Mouse (Mus musculus): Measurements from ENCODE around the gene Klb.
"Not testable (repeated sequence)": the region's sequence is repeated elsewhere in the genome, so short reads cannot be mapped to it uniquely, and the experiment has no call there.

Klb gene

DNA sequence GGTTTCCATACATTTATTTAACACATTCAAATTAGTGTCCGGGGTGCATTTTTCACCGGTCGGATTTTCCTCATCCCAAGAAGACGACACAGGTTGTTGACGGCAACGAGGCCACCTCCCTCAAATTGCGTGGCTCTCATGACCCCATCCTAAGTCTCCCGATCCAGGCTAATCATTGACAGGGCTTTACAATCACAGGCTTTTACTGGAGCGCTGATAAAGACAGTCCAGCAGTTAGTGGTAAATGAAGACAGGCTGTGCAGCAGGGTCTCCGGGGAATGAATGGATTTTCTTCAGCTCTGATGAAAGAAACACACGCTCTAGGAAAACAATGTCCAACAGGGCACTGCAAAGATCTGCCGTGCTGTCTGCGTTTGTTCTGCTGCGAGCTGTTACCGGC is at the start of gene Klb:
Klb (plus strand) TSS at position 147 of the 400 bp plus-strand sequence.
- DNase-seq (ENCODE audit: low spot score): no peak

DNA sequence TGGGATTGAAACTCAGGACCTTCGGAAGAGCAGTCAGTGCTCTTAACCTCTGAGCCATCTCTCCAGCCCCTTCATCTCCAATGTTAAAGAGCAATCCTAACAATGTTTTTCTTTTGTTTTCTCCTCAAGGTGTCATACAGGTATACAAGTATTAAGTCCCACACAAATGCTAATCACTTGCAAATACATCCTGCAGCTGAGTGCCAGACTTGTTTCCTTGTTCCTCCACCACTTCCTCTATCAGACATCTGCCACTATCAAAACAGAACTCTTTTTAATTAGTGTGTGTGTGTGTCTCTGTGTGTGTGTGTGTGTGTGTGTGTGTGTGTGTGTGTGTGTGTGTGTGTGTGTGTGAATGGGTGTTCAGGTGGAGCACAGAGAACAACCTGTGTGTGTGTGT is 48.5 kb upstream of the Klb start:
- DNase-seq (ENCODE audit: low spot score): not testable (repeated sequence)

DNA sequence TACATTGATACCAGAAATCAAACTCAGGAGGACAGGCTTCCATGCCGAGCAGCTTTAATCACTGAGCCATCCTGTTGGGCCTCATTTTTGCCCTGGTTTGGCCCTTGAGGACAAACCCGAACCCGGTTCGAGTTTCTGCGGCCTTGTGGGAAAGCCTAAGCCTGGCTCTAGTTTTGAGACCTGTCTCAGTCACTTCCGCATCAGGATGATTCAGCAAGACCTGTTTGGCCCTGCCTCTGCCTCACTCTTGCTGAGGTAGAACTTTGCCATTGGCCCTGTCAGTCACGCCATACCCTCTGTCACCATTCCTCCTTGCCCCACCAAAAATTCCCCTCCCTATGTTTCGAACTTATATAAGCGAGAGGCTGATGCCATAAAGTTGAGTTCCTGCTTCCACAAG is 48.0 kb upstream of the Klb start:
- DNase-seq (ENCODE audit: low spot score): no peak

DNA sequence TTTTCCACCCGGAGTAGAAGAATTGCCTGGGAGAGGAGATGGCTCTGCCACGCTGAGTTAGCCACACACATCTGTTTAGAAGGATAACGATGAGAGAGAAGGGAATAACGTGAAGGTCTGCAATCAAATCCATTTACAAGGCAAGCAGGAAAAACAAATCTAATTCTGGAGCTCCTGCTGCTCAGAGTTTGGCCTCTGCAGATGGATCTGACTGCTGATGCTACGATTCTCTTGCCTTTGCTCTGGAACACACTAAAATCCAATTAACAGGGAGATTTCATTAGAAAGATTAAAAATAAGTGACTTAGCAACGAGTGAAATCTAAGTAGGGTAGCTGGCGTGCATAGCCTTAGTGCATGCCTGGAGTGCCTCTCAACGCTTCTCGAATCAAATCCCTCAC is 42.6 kb upstream of the Klb start:
- DNase-seq (ENCODE audit: low spot score): no peak

DNA sequence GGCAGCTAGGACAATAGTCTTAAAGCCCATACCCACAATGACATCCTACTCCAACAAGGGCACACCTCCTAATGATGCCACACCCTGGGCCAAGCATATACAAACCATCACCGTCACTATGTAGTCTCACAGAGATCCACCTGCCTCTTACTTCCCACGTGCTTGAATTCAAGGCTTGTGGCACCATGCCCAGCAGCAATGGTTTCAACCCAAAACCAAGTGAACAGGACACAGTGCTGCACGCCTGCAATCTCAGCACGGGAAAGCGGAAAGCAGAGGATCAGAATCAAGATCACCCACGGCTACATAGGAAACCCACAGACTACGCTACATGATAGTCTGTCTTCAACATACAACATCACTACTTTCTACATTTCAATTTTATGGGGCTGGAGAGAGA is 39.9 kb upstream of the Klb start:
- no peak for DNase-seq (ENCODE audit: low spot score)

DNA sequence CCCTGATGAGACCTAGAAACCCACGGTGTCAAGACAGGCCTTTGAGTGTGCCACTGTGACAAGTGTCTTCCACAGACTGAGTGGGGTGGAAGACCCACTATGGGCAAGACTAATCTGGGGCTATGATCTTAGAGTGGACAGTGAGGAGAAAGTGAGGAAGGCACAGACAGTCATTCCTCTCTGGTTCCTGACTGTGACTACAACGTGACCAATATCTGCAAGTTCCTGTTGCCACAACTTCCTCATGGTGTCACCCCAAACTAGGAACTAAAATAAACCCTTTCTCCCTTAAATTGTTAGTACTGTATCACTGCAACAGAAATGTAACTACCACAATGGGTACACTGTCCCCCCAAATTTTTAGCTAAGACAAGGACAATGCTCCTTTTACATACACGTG is 39.2 kb upstream of the Klb start:
- no peak for DNase-seq (ENCODE audit: low spot score)

DNA sequence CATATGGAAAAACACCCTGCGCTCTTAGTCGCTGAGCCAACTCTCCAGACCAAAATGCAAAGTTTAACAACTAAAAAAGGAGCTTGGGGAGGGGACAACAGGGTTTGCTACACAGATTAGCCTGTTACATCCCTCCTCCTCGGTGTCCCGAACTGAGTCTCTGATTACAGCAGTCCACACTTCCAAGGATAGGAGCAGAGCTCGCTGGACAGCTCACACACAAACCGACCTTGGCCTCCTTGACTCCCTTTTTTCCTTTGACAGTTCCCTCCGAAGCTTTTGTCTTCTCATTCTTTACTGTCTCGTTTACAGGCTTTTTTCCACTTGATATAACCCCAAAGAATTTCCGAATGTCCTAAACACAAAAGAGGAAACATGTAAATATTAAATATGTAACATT is 28.9 kb upstream of the Klb start:
- DNase-seq (ENCODE audit: low spot score): no peak

DNA sequence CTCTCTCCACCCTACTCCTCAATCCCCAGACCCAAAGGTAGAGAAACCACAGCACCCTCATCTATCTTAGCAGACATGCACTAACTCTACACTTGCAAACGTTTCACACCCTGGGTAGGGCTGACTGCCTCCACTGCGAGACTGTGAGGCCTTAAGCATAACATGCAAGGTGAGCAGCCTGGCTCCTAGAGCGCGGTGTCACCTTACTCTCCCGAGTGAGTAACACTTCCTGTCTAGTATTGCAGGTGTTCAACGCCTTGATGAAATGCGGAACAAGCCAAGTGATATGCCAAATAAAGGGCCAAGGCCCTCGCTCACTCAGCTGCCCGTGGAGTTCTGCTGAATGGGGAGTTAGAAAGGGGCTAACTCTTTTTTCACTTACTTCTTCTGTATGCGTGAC is 25.9 kb upstream of the Klb start:
- peak; percentile 42 for DNase-seq (ENCODE audit: low spot score)

DNA sequence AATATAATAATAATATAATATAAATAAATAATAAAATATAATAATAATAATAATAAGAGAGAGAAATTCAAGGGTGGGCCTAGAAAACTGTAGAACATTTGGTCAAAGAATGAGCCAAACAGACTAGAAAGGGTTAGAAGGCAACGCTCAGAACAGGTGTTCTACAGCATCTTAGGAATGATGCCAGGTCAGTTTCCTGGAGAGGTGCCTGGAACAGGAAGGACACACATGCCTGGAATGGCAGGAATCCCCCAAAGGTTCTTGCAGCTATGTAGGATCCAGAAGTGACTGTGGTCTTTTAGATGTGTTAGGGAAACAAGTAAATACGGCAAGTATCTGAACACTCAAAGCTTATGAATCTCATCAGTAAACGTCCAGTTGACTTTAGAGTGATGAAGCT is 23.8 kb upstream of the Klb start:
- DNase-seq (ENCODE audit: low spot score): no peak

DNA sequence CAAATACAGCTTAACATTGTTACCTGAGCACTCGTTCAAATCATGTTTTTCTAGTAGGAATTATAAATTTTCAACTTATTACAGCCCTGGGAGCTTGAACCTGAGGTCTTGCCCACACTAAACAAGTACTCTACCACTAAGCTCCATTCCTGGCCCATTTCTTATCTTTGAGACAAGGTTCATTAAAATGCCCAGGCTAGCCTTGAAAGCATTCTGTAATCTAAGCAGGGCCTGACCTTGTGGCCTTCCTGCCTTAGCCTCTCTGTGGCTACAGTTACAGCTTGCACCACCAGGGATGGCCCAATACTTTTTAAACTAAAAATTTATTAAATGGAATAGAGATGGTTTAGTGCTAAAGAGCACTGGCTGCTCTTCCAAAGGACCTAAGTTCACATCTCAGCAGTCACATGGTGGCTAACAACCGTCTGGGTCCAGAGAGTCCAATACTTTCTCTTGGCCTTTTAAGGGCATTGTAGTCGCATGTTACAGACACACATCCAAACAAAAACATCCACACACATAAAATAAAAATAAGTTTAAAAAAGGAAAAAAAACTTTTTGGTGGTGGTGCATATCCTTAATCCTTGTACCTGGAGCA is 23.3 kb upstream of the Klb start:
- DNase-seq (ENCODE audit: low spot score): no peak

DNA sequence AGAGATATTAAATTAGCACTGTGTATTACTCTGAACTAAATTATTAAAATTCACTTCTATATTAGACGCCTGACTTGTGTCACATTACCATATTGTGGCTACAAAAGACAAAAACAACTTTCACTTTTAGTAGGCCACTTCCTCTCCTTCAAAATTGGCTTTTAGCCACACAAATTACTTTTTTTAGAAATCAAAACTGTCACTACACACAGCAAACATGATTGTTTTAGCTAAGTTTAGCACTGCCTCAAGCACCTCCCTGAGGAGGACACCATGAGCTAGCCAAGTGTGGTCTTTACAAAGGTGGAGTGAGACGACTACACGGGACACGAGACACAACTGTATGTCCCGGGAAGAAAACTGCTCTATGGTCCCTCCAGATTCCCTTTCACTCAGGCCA is 21.9 kb upstream of the Klb start:
- peak; percentile 45 for DNase-seq (ENCODE audit: low spot score)

DNA sequence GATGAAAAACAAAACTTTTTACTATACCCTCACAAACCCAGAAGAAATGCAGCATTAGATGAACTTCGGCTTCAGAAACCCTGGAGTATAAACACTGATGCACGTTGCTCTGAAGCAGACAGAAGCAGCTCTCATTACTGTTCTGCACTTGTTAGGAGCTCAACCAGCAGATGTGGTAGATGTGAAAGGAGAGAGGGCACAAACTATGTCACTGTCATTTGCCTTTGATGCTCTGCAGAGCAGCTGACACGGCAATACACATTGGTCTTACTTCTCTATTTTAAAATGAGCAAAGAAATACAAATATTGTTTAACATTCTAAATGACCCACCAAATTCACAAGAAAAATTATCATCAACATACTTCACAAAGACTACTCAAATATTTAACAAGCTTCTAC is 18.1 kb upstream of the Klb start:
- no peak for DNase-seq (ENCODE audit: low spot score)

DNA sequence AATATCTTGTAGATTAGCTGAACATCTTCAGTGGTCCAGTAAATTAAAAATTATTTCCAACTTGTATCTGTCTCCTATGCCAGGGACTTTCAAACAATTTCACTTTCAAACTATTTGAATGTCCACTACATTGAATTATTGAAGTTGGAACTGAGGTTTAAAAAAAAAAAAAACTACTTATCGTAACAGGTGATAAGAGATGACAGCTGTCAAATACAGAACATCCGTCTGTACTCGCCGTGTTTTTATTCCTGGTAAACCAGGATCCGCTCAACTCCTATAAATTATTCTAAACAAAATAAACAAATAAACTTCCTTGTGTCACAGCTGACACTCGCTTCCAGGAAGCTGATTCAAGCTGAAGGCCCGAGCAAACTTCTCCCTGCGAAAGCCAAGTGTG is 13.3 kb upstream of the Klb start:
- DNase-seq (ENCODE audit: low spot score): no peak

DNA sequence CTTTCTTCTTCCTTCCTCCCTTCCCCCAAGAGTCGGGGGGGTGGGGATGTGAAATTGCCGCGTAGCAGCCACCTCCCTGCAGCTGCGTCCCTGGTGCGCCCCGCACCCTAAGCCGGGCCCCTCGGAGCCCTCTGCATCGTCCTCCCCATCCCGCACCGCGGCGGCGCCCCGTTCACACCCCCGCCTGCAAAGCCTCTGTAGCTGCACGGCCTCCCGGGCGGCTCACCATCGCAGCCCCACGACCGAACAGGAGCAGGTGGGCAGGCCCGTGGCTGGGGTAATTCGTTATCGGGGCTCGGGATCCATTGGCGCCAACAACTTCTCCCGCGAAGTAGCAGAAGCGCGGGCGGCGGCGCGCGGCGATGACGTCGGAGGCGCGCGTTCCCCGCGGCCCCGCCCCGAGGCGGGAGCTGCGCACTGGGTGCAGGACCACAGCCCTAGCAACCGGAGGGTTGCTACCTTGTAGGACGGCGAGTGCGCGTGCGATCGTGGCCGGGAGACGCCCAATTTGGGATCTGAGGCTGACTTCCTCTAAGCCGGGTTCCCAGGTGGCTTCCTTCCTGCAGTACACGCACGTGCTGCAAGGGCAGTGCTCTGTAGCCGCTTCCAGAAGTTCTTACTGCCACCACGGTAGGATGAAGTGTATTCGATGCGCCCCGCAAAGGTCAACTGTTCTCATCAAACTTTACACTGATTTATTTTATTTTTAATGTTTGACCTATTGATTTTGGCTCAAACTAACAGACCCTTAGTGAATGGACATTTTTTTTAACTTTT is 12.6 kb upstream of the Klb start, which contains the start of gene Rfc1:
Rfc1 (minus strand) TSS at position 373 of the 777 bp plus-strand sequence.
- peak; percentile 89 for DNase-seq (ENCODE audit: low spot score)

DNA sequence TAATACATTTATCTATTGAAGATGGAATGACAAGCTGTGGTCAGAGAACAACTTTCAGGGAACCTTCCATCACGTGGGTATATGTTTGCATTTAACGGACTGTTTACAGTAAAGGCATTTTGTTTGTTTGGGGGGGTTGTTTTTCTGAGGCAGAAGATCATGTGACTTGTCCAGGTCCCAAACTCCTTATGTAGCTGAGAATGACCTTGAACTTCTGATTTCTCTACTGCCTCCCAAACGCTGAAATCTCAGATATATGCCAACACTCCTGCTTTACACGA is 12.1 kb upstream of the Klb start:
- DNase-seq (ENCODE audit: low spot score): no peak

DNA sequence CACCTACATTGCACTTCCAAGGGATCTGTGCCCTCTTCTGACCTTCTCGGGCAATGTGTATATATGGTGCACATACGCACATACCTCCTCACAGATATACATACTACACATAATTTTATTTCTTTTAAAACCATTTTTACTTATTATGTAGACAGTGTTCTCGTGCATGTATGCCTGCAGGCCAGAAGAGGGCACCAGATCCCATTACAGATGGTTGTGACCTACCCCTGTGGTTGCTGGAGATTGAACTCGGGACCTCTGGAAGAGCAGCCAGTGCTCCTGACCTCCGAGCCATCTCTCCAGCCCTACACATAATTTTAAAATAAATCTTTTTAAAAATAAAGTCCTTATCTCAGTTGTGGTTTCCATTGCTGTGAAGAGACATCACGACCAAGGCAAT is 9.7 kb upstream of the Klb start:
- peak; percentile 9 for DNase-seq (ENCODE audit: low spot score)

DNA sequence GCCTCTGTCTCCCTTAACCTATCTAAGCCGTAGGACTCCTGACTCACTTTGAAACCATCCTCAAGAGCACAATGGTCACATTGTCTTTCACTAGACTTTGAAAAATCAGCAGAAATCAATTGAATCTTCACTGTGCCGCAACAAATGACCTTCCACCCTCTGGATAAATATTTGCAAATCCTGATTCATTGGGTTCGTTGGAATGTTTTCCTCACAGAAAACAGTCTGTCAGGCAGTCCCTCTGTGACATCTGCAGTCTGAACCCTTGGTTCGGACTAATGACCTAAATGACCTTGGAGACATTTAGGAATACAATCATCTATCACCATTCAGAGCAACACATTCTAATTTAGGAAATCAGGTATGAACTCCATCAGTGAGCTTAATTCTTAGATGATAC is 7.9 kb upstream of the Klb start:
- no peak for DNase-seq (ENCODE audit: low spot score)

DNA sequence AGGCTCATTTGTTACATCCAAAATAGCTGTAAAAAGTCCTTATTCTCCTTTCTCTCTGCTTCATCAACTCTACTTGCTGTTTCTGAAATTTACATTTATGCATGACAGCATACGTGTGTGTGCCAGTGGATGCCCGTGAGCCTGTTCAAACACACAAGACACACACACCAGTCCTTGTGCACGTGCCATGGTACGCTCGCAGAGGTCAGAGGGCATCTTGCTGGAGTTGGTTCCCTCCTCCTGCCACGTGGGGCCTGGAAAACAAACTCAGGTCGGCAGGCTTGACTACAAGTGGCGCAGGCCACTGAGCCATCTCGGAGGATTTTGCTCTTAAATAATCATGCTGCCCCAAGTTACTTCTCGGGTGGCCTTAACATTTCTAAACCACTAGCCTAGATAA is 2.4 kb downstream of the Klb start:
- no peak for DNase-seq (ENCODE audit: low spot score)

DNA sequence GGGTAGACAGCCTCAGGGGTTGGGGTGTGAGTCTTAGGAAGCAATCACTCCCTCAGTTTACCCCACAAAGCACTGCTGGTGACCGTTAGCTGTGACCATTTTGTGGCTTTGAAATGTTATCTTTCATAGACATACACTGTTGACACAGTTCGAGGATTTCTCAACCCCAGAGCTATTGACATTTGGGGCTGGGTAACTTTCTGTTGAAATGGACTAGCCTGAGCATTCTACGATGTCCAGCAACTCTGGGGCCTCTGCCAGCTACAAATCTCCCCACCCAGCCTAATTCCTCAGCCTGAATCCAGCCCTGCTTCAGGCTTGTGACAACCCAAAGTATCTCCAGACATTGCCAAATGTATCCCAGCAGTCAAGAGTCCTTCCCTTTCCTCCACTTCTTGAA is 6.0 kb downstream of the Klb start:
- no peak for DNase-seq (ENCODE audit: low spot score)

DNA sequence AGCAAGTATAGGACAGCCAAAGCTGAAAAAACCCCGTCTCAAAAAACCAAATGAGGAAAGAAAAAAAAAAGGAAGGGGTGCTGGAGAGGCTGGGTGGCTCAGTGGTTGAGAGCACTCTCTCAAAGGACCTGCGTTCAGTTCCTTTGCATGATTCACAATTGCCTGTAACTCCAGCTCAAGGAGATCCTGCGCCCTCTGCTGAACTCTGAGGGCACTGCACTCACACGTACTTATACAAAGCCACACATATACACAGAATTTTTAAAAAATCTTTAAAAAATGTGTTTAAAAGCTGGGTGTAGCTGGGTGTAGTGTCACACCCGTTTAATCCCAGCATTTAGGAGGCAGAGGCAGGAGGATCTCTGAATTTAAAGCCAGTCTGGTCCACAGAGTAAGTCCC is 6.9 kb downstream of the Klb start:
- DNase-seq (ENCODE audit: low spot score): peak; percentile 4

DNA sequence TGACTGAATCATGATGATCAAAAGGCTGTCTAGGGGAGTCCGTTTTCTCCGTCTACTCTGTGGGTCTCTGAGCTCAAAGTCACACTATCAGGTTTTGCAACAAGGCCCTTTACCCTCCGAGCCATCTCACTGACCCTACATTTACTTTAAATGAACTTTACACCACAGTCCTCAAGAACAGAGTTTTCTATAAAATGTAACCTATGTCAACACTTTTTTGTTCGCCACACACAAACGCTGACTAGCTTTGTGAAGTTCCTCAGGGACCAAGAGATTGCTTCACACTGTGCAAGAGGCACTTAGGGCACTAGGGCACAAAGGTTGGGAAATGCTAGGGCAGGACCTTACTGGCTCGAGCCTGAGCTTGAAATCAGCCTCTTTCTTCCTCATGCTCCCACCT is 8.7 kb downstream of the Klb start:
- DNase-seq (ENCODE audit: low spot score): no peak

DNA sequence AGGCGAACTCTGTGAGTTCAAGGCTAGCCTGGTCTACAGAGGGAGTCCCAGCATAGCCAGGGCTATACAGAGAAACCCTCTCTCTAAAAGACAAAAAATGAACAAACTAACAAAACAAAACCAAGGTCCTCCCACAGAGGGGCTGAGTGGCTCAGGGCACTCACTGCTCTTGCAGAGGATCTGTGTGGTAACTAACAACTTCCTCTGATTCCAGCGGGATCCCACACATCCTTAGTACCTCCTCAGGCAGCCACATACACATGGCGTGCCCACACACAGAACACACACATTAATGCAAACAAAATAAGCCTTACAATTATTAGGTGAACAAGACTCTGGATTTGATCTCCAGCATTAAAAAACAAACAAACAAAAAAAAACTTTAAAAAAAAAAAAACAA is 9.7 kb downstream of the Klb start:
- DNase-seq (ENCODE audit: low spot score): no peak

DNA sequence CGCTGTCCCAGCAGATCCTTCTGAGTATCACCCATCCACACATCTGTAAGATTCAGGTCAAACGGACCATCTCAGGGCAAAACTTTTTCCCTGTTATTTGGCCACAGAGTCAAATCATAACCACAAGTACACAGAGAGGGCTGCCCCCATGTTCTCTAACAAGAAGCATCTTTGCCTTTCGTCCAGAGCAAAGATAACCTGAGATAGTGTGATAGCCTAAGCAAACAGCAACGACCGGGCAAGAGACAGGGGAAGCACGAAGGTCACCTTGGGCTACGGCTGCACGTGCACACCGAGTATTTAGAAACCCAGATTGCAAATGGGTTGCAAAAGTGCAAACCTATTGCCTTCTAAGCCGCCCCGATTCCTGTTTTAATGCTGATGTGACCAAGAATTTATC is 19.7 kb downstream of the Klb start:
- DNase-seq (ENCODE audit: low spot score): no peak

DNA sequence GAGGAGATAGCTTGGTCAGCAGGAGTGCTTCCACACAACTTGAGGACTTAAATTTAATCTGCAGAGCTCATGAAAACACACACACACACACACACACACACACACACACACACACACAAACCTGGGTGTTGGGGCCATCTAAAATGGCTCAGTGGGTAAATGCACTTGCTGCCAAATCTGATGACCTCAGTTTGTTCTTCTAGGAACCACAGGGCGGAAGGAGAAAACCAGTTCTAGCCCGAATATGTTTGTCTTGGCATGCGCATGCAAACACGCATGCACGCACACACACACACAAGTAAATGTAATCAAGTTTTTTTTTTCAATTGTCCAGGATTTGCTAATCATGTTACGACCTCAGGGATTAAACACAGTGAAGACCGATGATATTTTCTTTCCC is 23.4 kb downstream of the Klb start:
- no peak for DNase-seq (ENCODE audit: low spot score)

All from T-cell, adult 2 months (primary cell).